Mouse (Mus musculus): ENCODE results near the gene Scube1. TPM values are rescaled to one million over a fixed set of nuclear protein-coding genes. Genes with fewer than 3 reads are reported as not detected.

The Scube1 gene
- polyA plus RNA-seq, 1 experiment from 2014 or later, result 2.5 TPM

DNA sequence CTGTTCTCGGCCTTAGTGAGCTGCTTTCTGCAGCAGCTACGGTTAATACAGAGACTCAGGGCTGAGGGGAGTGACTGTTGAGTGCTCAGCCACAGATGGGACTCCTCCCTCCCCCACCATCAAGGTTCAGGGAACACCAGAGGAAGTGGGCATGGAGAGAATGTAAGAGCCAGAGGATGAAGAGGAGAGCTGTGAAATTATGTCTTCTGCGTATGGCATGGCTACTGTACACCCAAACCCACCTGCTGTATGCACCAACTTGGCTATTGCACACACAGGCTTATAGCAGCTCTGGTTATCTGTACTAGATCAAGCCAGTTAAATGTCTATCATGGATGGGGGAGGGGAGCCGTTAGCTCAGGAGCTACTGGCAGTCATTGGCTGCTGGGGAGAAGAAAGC is 123.6 kb downstream of the Scube1 start:
- no peak overlapping the region for H3K4me2 ChIP-seq (replicated peaks; ENCODE audit: low read depth)
- no peaks in the 10 kb centered on the region for H3K27me3 ChIP-seq (replicated peaks; ENCODE audit: control insufficient read depth, insufficient read depth, low read length)
- H3K9ac ChIP-seq (ENCODE audit: low read depth, low read length), result no peak overlapping the region
- no peaks in the 10 kb centered on the region for H3K36me3 ChIP-seq (ENCODE audit: control insufficient read depth, insufficient read depth)
- H3K4me3 ChIP-seq (ENCODE audit: low read depth, low read length), result no peak overlapping the region
- WGBS, result 73% methylated on average over 4 of the region's 4 CpGs
- H3K9me3 ChIP-seq (ENCODE audit: control insufficient read depth), result no peaks in the 10 kb centered on the region
- no peaks in the 10 kb centered on the region for H3K4me1 ChIP-seq (replicated peaks; ENCODE audit: control insufficient read depth, insufficient read depth, low read length)
- ATAC-seq, result no peak
- no peak overlapping the region for H3K27ac ChIP-seq (ENCODE audit: low read depth, low read length)
- TF ChIP-seq CTCF (IDR thresholded peaks at IDR 0.05; ENCODE audit: low read depth), result no peak

- no peak overlapping the region for H3K27ac ChIP-seq (ENCODE audit: low read depth, low read length)
- no peak overlapping the region for H3K4me2 ChIP-seq (replicated peaks; ENCODE audit: low read depth)
- H3K4me1 ChIP-seq (replicated peaks; ENCODE audit: control insufficient read depth, insufficient read depth, low read length), result 0 out of 2 replicates have a peak, but pooled peaks cover 7% of the 10 kb centered on the region
- H3K9ac ChIP-seq (ENCODE audit: low read depth, low read length), result no peak overlapping the region
- no peak for TF ChIP-seq CTCF (IDR thresholded peaks at IDR 0.05; ENCODE audit: low read depth)
- H3K27me3 ChIP-seq (replicated peaks; ENCODE audit: control insufficient read depth, insufficient read depth, low read length), result no peaks in the 10 kb centered on the region
- H3K9me3 ChIP-seq (ENCODE audit: control insufficient read depth), result no peaks in the 10 kb centered on the region
- no peak for ATAC-seq
- H3K36me3 ChIP-seq (ENCODE audit: control insufficient read depth, insufficient read depth), result no peaks in the 10 kb centered on the region
- WGBS, result 83% methylated on average over 4 of the region's 4 CpGs
- no peak overlapping the region for H3K4me3 ChIP-seq (ENCODE audit: low read depth, low read length)
Observed at GRCm38 (mm10) chr15:83596833-83597232, 128.0 kb downstream of the Scube1 start.

- H3K27me3 ChIP-seq (replicated peaks; ENCODE audit: control insufficient read depth, insufficient read depth, low read length), result no peaks in the 10 kb centered on the region
- TF ChIP-seq CTCF (IDR thresholded peaks at IDR 0.05; ENCODE audit: low read depth), result no peak
- ATAC-seq, result no peak
- H3K9ac ChIP-seq (ENCODE audit: low read depth, low read length), result peak overlapping the region; percentile 54; the same call in 1 of the 2 replicates
- 32% methylated on average over 7 of the region's 7 CpGs for WGBS
- no peak overlapping the region for H3K27ac ChIP-seq (ENCODE audit: low read depth, low read length)
- H3K9me3 ChIP-seq (ENCODE audit: control insufficient read depth), result no peaks in the 10 kb centered on the region
- H3K4me2 ChIP-seq (replicated peaks; ENCODE audit: low read depth), result peak overlapping the region; percentile 81
- peak overlapping the region; percentile 71 for H3K4me3 ChIP-seq (ENCODE audit: low read depth, low read length)
- no peaks in the 10 kb centered on the region for H3K36me3 ChIP-seq (ENCODE audit: control insufficient read depth, insufficient read depth)
- H3K4me1 ChIP-seq (replicated peaks; ENCODE audit: control insufficient read depth, insufficient read depth, low read length), result 0 out of 2 replicates have a peak, but pooled peaks cover 10% of the 10 kb centered on the region
Observed at GRCm38 (mm10) chr15:83595364-83595711, 129.5 kb downstream of the Scube1 start.

- 0 out of 2 replicates have a peak, but pooled peaks cover 10% of the 10 kb centered on the region for H3K4me1 ChIP-seq (replicated peaks; ENCODE audit: control insufficient read depth, insufficient read depth, low read length)
- no peaks in the 10 kb centered on the region for H3K27me3 ChIP-seq (replicated peaks; ENCODE audit: control insufficient read depth, insufficient read depth, low read length)
- peak within 1 kb of the TSS; percentile 71 for H3K4me3 ChIP-seq (ENCODE audit: low read depth, low read length)
- under 1% methylated on average over 68 of the region's 68 CpGs for WGBS
- peak; percentile 18; the same call in 1 of the 2 replicates for TF ChIP-seq CTCF (IDR thresholded peaks at IDR 0.05; ENCODE audit: low read depth)
- H3K36me3 ChIP-seq (ENCODE audit: control insufficient read depth, insufficient read depth), result no peaks in the 10 kb centered on the region
- peak; percentile 82 for ATAC-seq
- peak within 1 kb of the TSS; percentile 54 for H3K9ac ChIP-seq (ENCODE audit: low read depth, low read length)
- peak within 1 kb of the TSS; percentile 81 for H3K4me2 ChIP-seq (replicated peaks; ENCODE audit: low read depth)
- no peaks in the 10 kb centered on the region for H3K9me3 ChIP-seq (ENCODE audit: control insufficient read depth)
- peak within 1 kb of the TSS; percentile 9; the same call in 1 of the 2 replicates for H3K27ac ChIP-seq (ENCODE audit: low read depth, low read length)
Observed at GRCm38 (mm10) chr15:83594513-83595363, 130.1 kb downstream of the Scube1 start, which contains the start of gene Ttll12. Gene Ttll12 (minus strand): TSS chr15:83595157.

DNA sequence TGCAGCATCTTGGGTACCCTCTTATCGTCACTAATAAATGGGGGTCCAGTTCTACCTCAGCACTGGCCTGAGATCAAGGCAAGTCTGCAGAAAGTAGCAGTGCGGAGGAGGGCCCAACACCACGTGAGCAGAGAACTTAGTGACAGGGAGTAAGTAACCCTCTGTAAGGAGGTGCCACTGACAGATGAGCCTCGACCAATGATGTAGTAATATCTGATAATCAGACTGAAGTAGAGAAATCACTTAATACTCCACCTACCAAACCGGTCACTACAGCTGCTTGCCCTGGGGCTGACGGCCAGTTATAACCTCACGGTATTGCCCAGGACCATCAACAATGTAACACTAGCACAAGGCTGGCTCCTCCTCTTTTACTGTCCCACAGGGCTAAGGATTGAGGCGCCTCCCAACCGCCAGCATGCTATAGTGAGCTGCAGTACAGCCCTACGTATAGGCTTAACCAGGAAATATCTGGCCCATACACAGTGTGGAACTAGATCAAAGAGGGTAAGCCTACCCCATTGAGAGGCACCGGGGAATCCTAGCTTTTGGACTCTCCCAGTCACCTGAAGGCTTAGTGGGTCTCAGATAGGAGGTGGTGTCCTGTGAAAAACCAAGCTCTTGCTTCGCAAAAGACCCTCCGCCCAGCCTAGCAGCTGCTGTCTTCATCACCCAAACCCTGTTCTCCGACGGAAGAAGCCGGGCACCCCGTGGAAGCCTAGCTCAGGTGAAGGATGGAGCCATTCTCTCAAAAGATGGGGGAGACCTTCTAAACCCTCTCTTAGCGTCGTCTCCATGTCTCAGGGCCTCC is 130.9 kb downstream of the Scube1 start:
- H3K4me1 ChIP-seq (replicated peaks; ENCODE audit: control insufficient read depth, insufficient read depth, low read length), result 0 out of 2 replicates have a peak, but pooled peaks cover 10% of the 10 kb centered on the region
- 11% methylated on average over 19 of the region's 19 CpGs for WGBS
- peak; percentile 60 for ATAC-seq
- no peaks in the 10 kb centered on the region for H3K36me3 ChIP-seq (ENCODE audit: control insufficient read depth, insufficient read depth)
- peak overlapping the region; percentile 54; the same call in 1 of the 2 replicates for H3K9ac ChIP-seq (ENCODE audit: low read depth, low read length)
- H3K27me3 ChIP-seq (replicated peaks; ENCODE audit: control insufficient read depth, insufficient read depth, low read length), result no peaks in the 10 kb centered on the region
- peak overlapping the region; percentile 81 for H3K4me2 ChIP-seq (replicated peaks; ENCODE audit: low read depth)
- TF ChIP-seq CTCF (IDR thresholded peaks at IDR 0.05; ENCODE audit: low read depth), result no peak
- no peaks in the 10 kb centered on the region for H3K9me3 ChIP-seq (ENCODE audit: control insufficient read depth)
- H3K4me3 ChIP-seq (ENCODE audit: low read depth, low read length), result peak overlapping the region; percentile 71
- peak overlapping the region; percentile 9; the same call in 1 of the 2 replicates for H3K27ac ChIP-seq (ENCODE audit: low read depth, low read length)

- peak overlapping the region; percentile 81 for H3K4me2 ChIP-seq (replicated peaks; ENCODE audit: low read depth)
- no peaks in the 10 kb centered on the region for H3K9me3 ChIP-seq (ENCODE audit: control insufficient read depth)
- TF ChIP-seq CTCF (IDR thresholded peaks at IDR 0.05; ENCODE audit: low read depth), result no peak
- H3K9ac ChIP-seq (ENCODE audit: low read depth, low read length), result no peak overlapping the region
- peak overlapping the region; percentile 21; the same call in 1 of the 2 replicates for H3K27ac ChIP-seq (ENCODE audit: low read depth, low read length)
- H3K4me1 ChIP-seq (replicated peaks; ENCODE audit: control insufficient read depth, insufficient read depth, low read length), result 0 out of 2 replicates have a peak, but pooled peaks cover 10% of the 10 kb centered on the region
- H3K36me3 ChIP-seq (ENCODE audit: control insufficient read depth, insufficient read depth), result no peaks in the 10 kb centered on the region
- H3K27me3 ChIP-seq (replicated peaks; ENCODE audit: control insufficient read depth, insufficient read depth, low read length), result no peaks in the 10 kb centered on the region
- ATAC-seq, result no peak
- H3K4me3 ChIP-seq (ENCODE audit: low read depth, low read length), result no peak overlapping the region
Observed at GRCm38 (mm10) chr15:83593189-83593585, 131.6 kb downstream of the Scube1 start.
